Mouse (Mus musculus) limb, embryonic 14.5 days (tissue): Measurements from ENCODE around the gene Vdac1. TPM values are rescaled to one million over a fixed set of nuclear protein-coding genes. Genes with fewer than 3 reads are reported as not detected.

Experiments
- ATAC-seq: fragments of 200-750 bp; cut with Nextera tagmentation; 2 replicates; pipeline ENCODE4 v1.8.0; 2017; ENCODE audit warnings: low read depth, moderate number of reproducible peaks, moderate TSS enrichment; ENCODE audit not compliant: low FRiP score
- DNase-seq: peaks from one replicate; pipeline ENCODE4 v3.0.0-alpha.2; 2015; ENCODE audit warnings: low spot score
- H3K27ac ChIP-seq: fragments of 300-500 bp; sonication (generic); replicated peaks from 2 replicates; pipeline ENCODE4 v1.5.1; 2014; ENCODE audit warnings: low read depth, mild to moderate bottlenecking, low read length, moderate library complexity, mixed read lengths
- H3K27me3 ChIP-seq: fragments of 300-500 bp; sonication (generic); 2 replicates; pipeline ENCODE4 v1.6.1; 2014; ENCODE audit warnings: low read length, mixed read lengths; ENCODE audit not compliant: control insufficient read depth, insufficient read depth
- H3K36me3 ChIP-seq: fragments of 300-500 bp; sonication (generic); 2 replicates; pipeline ENCODE4 v1.6.1; 2014; ENCODE audit warnings: mild to moderate bottlenecking, low read length, moderate library complexity, mixed read lengths; ENCODE audit not compliant: control insufficient read depth, insufficient read depth
- H3K4me1 ChIP-seq: fragments of 300-500 bp; sonication (generic); 2 replicates; pipeline ENCODE4 v1.6.1; 2014; ENCODE audit warnings: antibody characterized with exemption, low read length, mixed read lengths; ENCODE audit not compliant: control insufficient read depth, insufficient read depth
- H3K4me2 ChIP-seq: fragments of 300-500 bp; sonication (generic); replicated peaks from 2 replicates; pipeline ENCODE4 v1.6.1; 2014; ENCODE audit warnings: low read depth, mild to moderate bottlenecking, low read length, moderate library complexity; ENCODE audit not compliant: severe bottlenecking
- H3K4me3 ChIP-seq: fragments of 300-500 bp; sonication (generic); replicated peaks from 2 replicates; pipeline ENCODE4 v1.5.1; 2014; ENCODE audit warnings: low read length
- H3K9ac ChIP-seq: fragments of 300-500 bp; sonication (generic); 2 replicates; pipeline ENCODE4 v1.6.1; 2014; ENCODE audit warnings: mild to moderate bottlenecking, low read depth, low read length, moderate library complexity; ENCODE audit not compliant: severe bottlenecking
- H3K9me3 ChIP-seq: fragments of 300-500 bp; sonication (generic); 2 replicates; pipeline ENCODE4 v1.6.1; 2016; ENCODE audit warnings: low read length; ENCODE audit not compliant: control insufficient read depth
- POLR2A ChIP-seq: fragments of 200-500 bp; IDR thresholded peaks from 2 replicates; pipeline ENCODE4 v1.8.0; 2012; ENCODE audit warnings: inconsistent platforms, mild to moderate bottlenecking, moderate library complexity, borderline replicate concordance; ENCODE audit not compliant: insufficient read depth, insufficient read length; ENCODE audit errors: extremely low read depth
- WGBS: fragments of 180-500 bp; shearing (Covaris S2); extraction: QIAGEN DNeasy Blood & Tissue Kit; methylation state at CpG from one replicate; pipeline ENCODE4 v1.1.7; 2014; 5-methylcytosine and 5-hydroxymethylcytosine counted together
- polyA plus RNA-seq, 2 experiments: library from polyadenylated mRNA; depleted of rRNA in 1 of 2; stranded (reverse) in 1 of 2; unstranded in 1 of 2; fragments of >200 nt; fragmentation: Nextera tagmentation in 1 of 2; extraction: Ambion mirVana in 1 of 2; gene quantifications; 2 replicates each; pipeline versions ENCODE4 v1.2.1 to v1.2.3; 2012 to 2014

Gene Vdac1
- polyA plus RNA-seq, 2 experiments = 158 to 218 TPM

- Histone ChIP-seq H3K9me3 (no peaks in the 10 kb centered on the region), H3K36me3 (no peaks in the 10 kb centered on the region), H3K27me3 (no peaks in the 10 kb centered on the region), H3K4me3 (no peak overlapping the region), H3K4me1 (no peaks in the 10 kb centered on the region; the same call in 1 of the 2 replicates), H3K9ac (no peak overlapping the region), H3K27ac (no peak overlapping the region), H3K4me2 (no peak overlapping the region)
- ATAC-seq (no peak), DNase-seq (no peak)
- 60% methylated on average over 3 of the region's 3 CpGs for WGBS
- TF ChIP-seq POLR2A = no peak
Observed at GRCm38 (mm10) chr11:52321540-52321939, 39.1 kb upstream of the Vdac1 start.

DNA sequence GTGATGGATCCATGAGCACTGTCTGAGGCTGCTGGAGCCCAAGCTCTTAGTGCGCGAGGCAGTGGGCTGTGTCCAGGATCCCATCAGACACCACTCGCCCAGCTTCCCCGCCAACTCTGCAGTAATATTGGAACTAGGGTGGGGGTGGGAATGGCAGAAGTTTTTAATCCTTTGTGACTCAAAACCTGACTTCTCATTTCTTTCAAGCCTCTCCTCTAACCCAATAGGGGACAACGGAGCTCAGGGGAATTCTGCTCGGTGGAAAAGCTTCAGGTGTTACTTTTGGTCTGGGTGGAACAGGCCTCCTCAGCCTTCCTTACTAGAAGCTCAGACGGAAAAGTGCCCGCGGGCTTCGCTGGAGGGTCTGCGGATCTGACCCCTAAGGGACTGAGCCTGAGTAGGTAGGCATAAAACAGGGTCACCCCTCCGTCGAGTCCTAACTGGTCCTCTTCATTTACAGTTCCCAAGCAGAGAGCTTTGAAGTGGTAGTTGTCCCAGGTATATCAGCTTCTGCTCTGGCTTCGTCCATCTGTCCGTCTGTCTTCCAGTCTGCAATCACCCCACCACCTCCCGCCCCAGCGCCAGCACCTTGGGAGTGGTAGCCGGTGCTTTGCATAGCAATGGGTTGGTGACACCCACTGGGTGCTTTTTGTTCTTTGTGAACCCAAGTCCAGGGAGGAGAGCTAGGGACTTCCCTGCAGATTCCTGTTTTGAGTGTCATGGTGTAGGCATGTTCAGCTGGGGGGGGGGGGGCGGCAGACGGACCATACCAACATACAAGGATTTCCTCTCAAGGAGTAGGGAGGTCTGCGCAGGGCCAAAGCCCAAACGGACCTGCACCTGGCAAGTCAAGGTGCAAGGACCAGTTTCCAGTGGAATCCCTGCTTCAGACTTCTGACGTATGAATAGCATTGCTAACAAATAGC lies 36.0 kb upstream of the Vdac1 start:
- Histone ChIP-seq H3K4me3 (no peak overlapping the region), H3K9me3 (no peaks in the 10 kb centered on the region), H3K9ac (no peak overlapping the region), H3K27ac (no peak overlapping the region), H3K4me2 (no peak overlapping the region), H3K36me3 (no peaks in the 10 kb centered on the region), H3K4me1 (no peaks in the 10 kb centered on the region), H3K27me3 (no peaks in the 10 kb centered on the region)
- WGBS = 59% methylated on average over 23 of the region's 23 CpGs
- DNase-seq (no peak), ATAC-seq (no peak)
- TF ChIP-seq POLR2A = no peak

DNA sequence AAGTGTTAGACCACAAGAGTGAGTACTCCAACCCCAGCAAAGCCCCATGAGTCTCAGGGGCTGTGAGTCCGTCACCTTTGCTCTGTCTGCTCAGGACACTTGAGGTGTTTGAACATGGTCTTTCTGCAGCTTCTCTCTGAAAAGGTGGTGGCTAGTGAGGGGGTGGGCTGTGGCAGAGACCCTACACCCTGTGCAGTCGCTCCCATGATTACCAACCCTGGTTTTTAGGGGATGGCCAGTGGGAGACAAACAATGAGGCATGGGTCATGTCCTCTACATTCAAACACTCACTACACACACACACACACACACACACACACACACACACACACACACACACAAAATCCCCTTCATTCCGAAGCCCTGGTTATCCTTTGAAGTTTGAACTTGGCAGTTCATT lies 33.3 kb upstream of the Vdac1 start:
- H3K4me1 ChIP-seq = no peaks in the 10 kb centered on the region
- ATAC-seq (no peak), DNase-seq (no peak)
- H3K4me3 ChIP-seq = no peak overlapping the region
- TF ChIP-seq POLR2A = no peak
- H3K9me3 ChIP-seq = no peaks in the 10 kb centered on the region
- no peaks in the 10 kb centered on the region for H3K36me3 ChIP-seq
- no peak overlapping the region for H3K9ac ChIP-seq
- 60% methylated on average over 3 of the region's 3 CpGs for WGBS
- no peak overlapping the region for H3K4me2 ChIP-seq
- H3K27me3 ChIP-seq = no peaks in the 10 kb centered on the region
- no peak overlapping the region for H3K27ac ChIP-seq

DNA sequence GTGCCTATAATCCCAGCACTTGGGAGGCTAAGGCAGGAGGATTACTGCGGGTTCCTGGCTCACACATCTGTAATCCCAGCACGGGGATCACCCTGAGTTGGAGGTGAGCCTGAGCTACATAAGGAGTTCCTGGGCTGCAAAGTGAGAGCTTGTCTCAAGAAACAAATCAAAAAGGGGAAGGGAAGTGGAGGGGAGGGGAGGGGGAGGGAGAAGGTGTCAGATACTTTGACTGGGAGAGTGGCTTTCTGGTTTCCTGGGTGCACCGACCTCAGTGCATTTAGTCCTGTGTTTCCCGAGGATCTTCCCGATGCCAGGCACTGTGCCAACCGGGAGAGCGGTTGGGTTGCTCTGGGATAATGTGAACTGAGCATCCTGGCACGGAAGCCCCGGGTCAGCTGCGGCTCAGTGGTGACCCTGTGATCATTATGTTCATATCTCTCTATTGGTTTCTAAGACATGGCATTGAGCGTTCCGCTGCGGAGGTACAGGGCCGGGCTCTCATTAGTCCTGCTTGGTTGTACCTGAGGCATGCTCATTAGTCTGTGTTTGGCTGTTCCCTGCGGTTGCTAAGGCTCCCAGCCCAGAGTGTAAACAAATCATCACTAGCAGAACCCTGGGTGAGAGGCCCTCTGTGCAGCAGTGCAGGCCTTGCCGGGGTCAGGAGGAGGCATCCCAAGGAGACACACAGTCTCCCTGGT lies 28.1 kb upstream of the Vdac1 start:
- Histone ChIP-seq H3K36me3 (no peaks in the 10 kb centered on the region), H3K4me1 (no peaks in the 10 kb centered on the region; the same call in 1 of the 2 replicates), H3K27me3 (no peaks in the 10 kb centered on the region), H3K4me2 (no peak overlapping the region), H3K27ac (no peak overlapping the region), H3K4me3 (no peak overlapping the region), H3K9me3 (0 out of 2 replicates have a peak, but pooled peaks cover 3% of the 10 kb centered on the region), H3K9ac (no peak overlapping the region)
- WGBS = 45% methylated on average over 16 of the region's 16 CpGs
- DNase-seq (no peak), ATAC-seq (no peak)
- no peak for TF ChIP-seq POLR2A

DNA sequence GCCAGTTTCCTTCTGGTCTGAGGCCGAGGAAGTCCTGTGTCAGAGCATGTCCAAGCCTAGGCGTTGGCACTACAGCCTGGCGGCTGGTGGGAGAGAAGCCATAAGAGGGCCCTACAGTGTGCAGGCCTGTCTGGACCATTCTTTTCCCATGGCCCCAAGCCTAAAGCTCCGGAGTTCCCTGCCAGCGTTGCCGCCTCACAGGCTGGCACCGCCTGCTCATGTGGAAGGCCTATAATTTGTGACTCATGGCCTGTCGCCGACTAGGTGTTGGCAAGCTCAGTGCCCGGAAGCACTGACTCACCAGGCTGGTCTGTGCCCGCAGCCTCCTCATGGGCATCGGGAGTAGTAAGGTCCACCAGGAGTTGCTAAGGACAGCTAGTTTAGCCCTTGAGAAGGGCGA lies 27.0 kb upstream of the Vdac1 start:
- 90% methylated on average over 13 of the region's 13 CpGs for WGBS
- no peaks in the 10 kb centered on the region for H3K27me3 ChIP-seq
- H3K36me3 ChIP-seq = no peaks in the 10 kb centered on the region
- ATAC-seq (no peak), DNase-seq (no peak)
- H3K9ac ChIP-seq = no peak overlapping the region
- no peak for TF ChIP-seq POLR2A
- H3K4me2 ChIP-seq = no peak overlapping the region
- H3K4me3 ChIP-seq = no peak overlapping the region
- H3K4me1 ChIP-seq = no peaks in the 10 kb centered on the region; the same call in 1 of the 2 replicates
- no peak overlapping the region for H3K27ac ChIP-seq
- 0 out of 2 replicates have a peak, but pooled peaks cover 3% of the 10 kb centered on the region for H3K9me3 ChIP-seq
